Mouse (Mus musculus) 416B (cell line): ENCODE results near the gene Gpnmb.

Source experiments
- DNase-seq: peaks from one replicate; pipeline ENCODE4 v3.0.0; 2011; ENCODE audit warnings: low read depth

Gene Gpnmb

GRCm38 (mm10) chr6:49036275-49037267 is at the start of gene Gpnmb:
Gene Gpnmb, plus strand, starts transcription at chr6:49036546.
- DNase-seq: no peak

- DNase-seq: no peak
These were observed 46.4 kb upstream of the Gpnmb start for GRCm38 (mm10) chr6:48989971-48990370.

- DNase-seq: no peak
These were observed 44.4 kb upstream of the Gpnmb start for GRCm38 (mm10) chr6:48991991-48992390.

GRCm38 (mm10) chr6:48998186-48998585 is 38.2 kb upstream of the Gpnmb start:
- DNase-seq: no peak

GRCm38 (mm10) chr6:48998796-48999195 is 37.5 kb upstream of the Gpnmb start:
- DNase-seq: no peak

- DNase-seq: peak; percentile 6
These were observed 33.0 kb upstream of the Gpnmb start for GRCm38 (mm10) chr6:49003381-49003780.

GRCm38 (mm10) chr6:49007981-49008380 is 28.4 kb upstream of the Gpnmb start:
- DNase-seq: peak; percentile 62

- DNase-seq: no peak
These were observed 27.8 kb upstream of the Gpnmb start for GRCm38 (mm10) chr6:49008420-49009160.

- DNase-seq: no peak
These were observed 27.2 kb upstream of the Gpnmb start for GRCm38 (mm10) chr6:49009161-49009555.

GRCm38 (mm10) chr6:49009665-49010064 is 26.7 kb upstream of the Gpnmb start:
- DNase-seq: no peak

GRCm38 (mm10) chr6:49011191-49011590 is 25.2 kb upstream of the Gpnmb start:
- no peak for DNase-seq

- no peak for DNase-seq
These were observed 23.3 kb upstream of the Gpnmb start for GRCm38 (mm10) chr6:49013023-49013422.

GRCm38 (mm10) chr6:49013458-49013857 is 22.9 kb upstream of the Gpnmb start:
- no peak for DNase-seq

GRCm38 (mm10) chr6:49017150-49017549 is 19.2 kb upstream of the Gpnmb start:
- DNase-seq: peak; percentile 30

GRCm38 (mm10) chr6:49019341-49019740 is 17.0 kb upstream of the Gpnmb start:
- DNase-seq: no peak

GRCm38 (mm10) chr6:49021141-49022012 is 15.0 kb upstream of the Gpnmb start:
- DNase-seq: no peak

- DNase-seq: no peak
These were observed 14.0 kb upstream of the Gpnmb start for GRCm38 (mm10) chr6:49022384-49022783.

- DNase-seq: no peak
These were observed 13.0 kb upstream of the Gpnmb start for GRCm38 (mm10) chr6:49023315-49023714.

GRCm38 (mm10) chr6:49025290-49025689 is 11.1 kb upstream of the Gpnmb start:
- no peak for DNase-seq

GRCm38 (mm10) chr6:49026496-49026895 is 9.8 kb upstream of the Gpnmb start:
- DNase-seq: peak; percentile 34

- DNase-seq: no peak
These were observed 8.3 kb upstream of the Gpnmb start for GRCm38 (mm10) chr6:49028019-49028418.

GRCm38 (mm10) chr6:49028708-49029107 is 7.6 kb upstream of the Gpnmb start:
- DNase-seq: no peak
